Mouse (Mus musculus) liver, embryonic 11.5 days (tissue): ENCODE data around the gene Ctrc. TPM values are rescaled to one million over a fixed set of nuclear protein-coding genes. Genes with fewer than 3 reads are reported as not detected.

Experiments used
- ATAC-seq: fragments of 200-750 bp; cut with Nextera tagmentation; replicated peaks from 2 replicates; pipeline ENCODE4 v1.8.0; 2017; ENCODE audit warnings: moderate number of reproducible peaks, mild to moderate bottlenecking, moderate TSS enrichment, moderate library complexity; ENCODE audit not compliant: low FRiP score
- DNase-seq: peaks from one replicate; pipeline ENCODE4 v3.0.0-alpha.2; 2017; ENCODE audit warnings: low spot score
- H3K27ac ChIP-seq: fragments of 300-500 bp; sonication (generic); 2 replicates; pipeline ENCODE4 v1.5.1; 2014; ENCODE audit warnings: mild to moderate bottlenecking, low read depth, low read length, control low read depth
- H3K27me3 ChIP-seq: fragments of 300-500 bp; sonication (generic); replicated peaks from 2 replicates; pipeline ENCODE4 v1.6.1; 2014; ENCODE audit warnings: low read length, mixed read lengths; ENCODE audit not compliant: control insufficient read depth, insufficient read depth
- H3K36me3 ChIP-seq: fragments of 300-500 bp; sonication (generic); 2 replicates; pipeline ENCODE4 v1.6.1; 2014; ENCODE audit warnings: mild to moderate bottlenecking, low read length, moderate library complexity, mixed read lengths; ENCODE audit not compliant: control insufficient read depth, insufficient read depth
- H3K4me1 ChIP-seq: fragments of 300-500 bp; sonication (generic); replicated peaks from 2 replicates; pipeline ENCODE4 v1.6.1; 2014; ENCODE audit warnings: low read length, mixed read lengths; ENCODE audit not compliant: control insufficient read depth, insufficient read depth
- H3K4me2 ChIP-seq: fragments of 300-500 bp; sonication (generic); 2 replicates; pipeline ENCODE4 v1.6.1; 2014; ENCODE audit warnings: mild to moderate bottlenecking, control low read depth, moderate library complexity
- H3K4me3 ChIP-seq: fragments of 300-500 bp; sonication (generic); 2 replicates; pipeline ENCODE4 v1.5.1; 2014; ENCODE audit warnings: low read depth, low read length, control low read depth
- H3K9ac ChIP-seq: fragments of 300-500 bp; sonication (generic); 2 replicates; pipeline ENCODE4 v1.6.1; 2014; ENCODE audit warnings: low read depth, low read length, control low read depth
- H3K9me3 ChIP-seq: fragments of 300-500 bp; sonication (generic); 2 replicates; pipeline ENCODE4 v1.6.1; 2016; ENCODE audit warnings: low read length, inconsistent platforms, mixed read lengths; ENCODE audit not compliant: control insufficient read depth
- WGBS: fragments of 180-500 bp; shearing (Covaris S2); extraction: QIAGEN DNeasy Blood & Tissue Kit; methylation state at CpG from one replicate; pipeline ENCODE4 v1.1.7; 2014; 5-methylcytosine and 5-hydroxymethylcytosine counted together
- polyA plus RNA-seq: library from polyadenylated mRNA; unstranded; fragments of >200 nt; fragmentation: Nextera tagmentation; extraction: Ambion mirVana; gene quantifications from 2 replicates; pipeline ENCODE4 v1.2.1, GENCODE M21; 2014

Gene Ctrc
- polyA plus RNA-seq, 1 experiment from 2014 or later = not detected

DNA sequence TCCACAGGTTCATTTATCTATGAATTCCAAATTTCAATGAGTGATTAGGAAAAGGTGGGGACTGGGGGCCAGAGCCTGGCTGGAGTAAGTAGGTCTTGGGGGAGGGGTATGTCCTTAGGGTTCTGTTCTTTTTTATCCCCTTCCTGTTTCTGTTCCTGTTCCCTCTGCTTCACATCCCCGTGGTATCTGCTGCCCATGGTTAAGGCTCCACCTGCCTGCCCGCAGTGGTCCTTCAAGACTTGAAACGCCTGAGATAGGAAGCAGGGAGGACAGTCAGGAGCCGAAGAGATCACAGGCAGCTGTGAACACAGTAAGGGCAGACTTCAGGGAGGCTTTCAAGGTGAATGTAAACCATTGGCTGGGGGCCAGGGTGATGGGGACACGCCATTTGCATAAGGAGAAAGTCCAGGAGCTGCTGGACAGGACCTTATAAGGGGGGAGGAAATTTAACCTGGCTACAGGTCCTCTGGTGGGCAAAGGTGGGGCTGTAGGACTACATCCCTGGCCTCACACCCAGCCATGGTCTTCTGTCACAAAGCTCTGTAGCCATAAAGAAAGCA is 11.5 kb downstream of the Ctrc start:
- H3K4me2 ChIP-seq = no peak overlapping the region
- H3K9ac ChIP-seq = no peak overlapping the region
- DNase-seq = no peak
- WGBS = 44% methylated on average over 5 of the region's 5 CpGs
- H3K27me3 ChIP-seq = no peaks in the 10 kb centered on the region
- no peak overlapping the region for H3K4me3 ChIP-seq
- no peak overlapping the region for H3K27ac ChIP-seq
- no peaks in the 10 kb centered on the region for H3K9me3 ChIP-seq
- H3K4me1 ChIP-seq = no peaks in the 10 kb centered on the region
- H3K36me3 ChIP-seq = no peaks in the 10 kb centered on the region
- ATAC-seq = no peak

DNA sequence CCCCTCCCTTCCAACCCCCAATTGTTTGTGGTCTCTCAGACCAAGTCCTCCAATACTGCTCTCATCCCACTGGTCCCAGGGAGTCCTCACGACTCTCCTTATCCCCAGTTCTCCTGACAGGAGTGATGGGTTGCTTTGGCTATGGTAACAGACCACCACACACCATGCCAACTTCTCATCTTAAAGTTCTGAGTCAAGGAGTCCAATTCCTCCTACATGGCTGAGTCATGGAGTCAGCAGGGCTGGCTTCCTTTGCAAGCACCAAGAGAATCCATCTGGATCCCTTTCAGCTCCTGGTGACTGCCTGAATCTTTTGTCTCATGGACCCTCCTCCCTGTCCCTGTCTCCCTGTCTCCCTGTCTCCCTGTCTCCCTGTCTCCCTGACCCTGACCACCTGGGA is 12.2 kb downstream of the Ctrc start:
- H3K4me2 ChIP-seq = no peak overlapping the region
- ATAC-seq = no peak
- 48% methylated on average over 1 of the region's 1 CpGs for WGBS

DNA sequence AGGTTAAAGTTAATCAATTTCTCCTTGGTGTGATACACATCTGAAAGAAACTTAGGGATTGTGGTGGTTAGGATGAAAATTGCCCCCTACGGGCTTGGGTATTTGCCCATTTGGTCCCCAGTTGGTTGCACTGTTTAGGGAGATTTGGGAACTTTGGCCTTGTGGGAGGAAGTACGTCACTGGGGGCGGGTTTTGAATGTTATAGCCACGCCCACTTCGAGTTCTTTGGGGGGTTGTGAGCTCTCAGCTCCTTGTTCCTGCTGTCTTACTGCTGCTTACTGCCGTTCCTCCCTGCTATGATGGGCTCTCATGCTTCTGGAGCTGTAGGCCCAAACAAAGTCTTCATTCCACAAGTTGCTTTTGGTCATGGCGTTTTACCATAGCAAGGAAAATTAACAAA is 14.8 kb downstream of the Ctrc start:
- no peak for DNase-seq
- 64% methylated on average over 7 of the region's 7 CpGs for WGBS
- H3K27ac ChIP-seq = no peak overlapping the region

More for the DNA sequence above, 12.2 kb downstream of the Ctrc start:
- no peak for DNase-seq
- H3K36me3 ChIP-seq = no peaks in the 10 kb centered on the region
- H3K27ac ChIP-seq = no peak overlapping the region
- no peak overlapping the region for H3K9ac ChIP-seq
- no peaks in the 10 kb centered on the region for H3K9me3 ChIP-seq
- H3K4me3 ChIP-seq = no peak overlapping the region
- no peaks in the 10 kb centered on the region for H3K4me1 ChIP-seq
- no peaks in the 10 kb centered on the region for H3K27me3 ChIP-seq

DNA sequence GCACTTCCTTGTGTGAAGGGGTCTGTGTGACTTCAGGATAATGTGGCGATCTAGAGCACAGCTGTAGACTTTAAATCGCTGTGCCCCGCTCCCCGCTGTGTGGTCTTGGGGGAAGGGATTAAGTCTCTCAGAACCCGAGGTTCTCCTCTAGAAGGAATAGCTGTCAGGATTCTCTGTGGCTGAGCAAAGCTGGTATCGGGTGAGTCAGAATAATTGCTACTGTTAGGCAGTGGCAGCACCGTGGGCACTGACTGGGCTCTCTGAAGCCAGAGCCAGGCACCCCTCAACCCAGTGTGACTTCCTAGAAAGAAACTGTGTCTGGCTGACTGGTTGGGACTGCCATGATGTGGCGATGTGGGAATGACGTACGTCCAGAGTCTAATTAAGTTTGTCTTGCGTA is 15.8 kb downstream of the Ctrc start:
- Histone ChIP-seq H3K36me3 (no peaks in the 10 kb centered on the region), H3K9ac (no peak overlapping the region), H3K27ac (no peak overlapping the region), H3K4me1 (no peaks in the 10 kb centered on the region), H3K27me3 (no peaks in the 10 kb centered on the region), H3K4me3 (no peak overlapping the region), H3K4me2 (no peak overlapping the region), H3K9me3 (no peaks in the 10 kb centered on the region)
- WGBS = 61% methylated on average over 11 of the region's 11 CpGs
- ATAC-seq = no peak
- no peak for DNase-seq

More for the DNA sequence above, 14.8 kb downstream of the Ctrc start:
- H3K4me2 ChIP-seq = no peak overlapping the region
- H3K4me3 ChIP-seq = no peak overlapping the region
- no peaks in the 10 kb centered on the region for H3K4me1 ChIP-seq
- no peaks in the 10 kb centered on the region for H3K9me3 ChIP-seq
- no peaks in the 10 kb centered on the region for H3K36me3 ChIP-seq
- no peaks in the 10 kb centered on the region for H3K27me3 ChIP-seq
- ATAC-seq = no peak
- no peak overlapping the region for H3K9ac ChIP-seq

DNA sequence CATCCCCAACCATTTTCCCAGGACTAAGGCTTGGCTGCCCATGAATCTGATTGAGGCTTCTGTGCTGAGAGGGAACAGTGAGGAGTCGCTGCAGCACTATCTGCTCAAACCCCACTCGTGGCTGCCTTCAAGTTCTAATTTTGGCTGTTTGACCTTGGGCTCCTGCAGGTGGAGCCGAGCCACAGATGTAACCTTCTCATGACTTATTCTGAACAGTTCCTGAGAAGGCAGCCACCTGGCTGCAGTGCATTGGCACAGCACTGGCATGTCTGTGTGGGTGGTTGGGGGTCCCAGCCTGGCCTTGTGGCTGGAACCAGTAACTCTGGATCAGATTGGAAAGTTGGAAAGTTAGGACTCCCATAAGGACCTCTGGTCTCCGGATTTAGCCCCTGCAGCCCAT is 18.0 kb downstream of the Ctrc start:
- Histone ChIP-seq H3K4me2 (no peak overlapping the region), H3K27ac (no peak overlapping the region), H3K27me3 (no peaks in the 10 kb centered on the region), H3K4me1 (no peaks in the 10 kb centered on the region), H3K9me3 (no peaks in the 10 kb centered on the region), H3K9ac (no peak overlapping the region), H3K36me3 (no peaks in the 10 kb centered on the region), H3K4me3 (no peak overlapping the region)
- ATAC-seq (no peak), DNase-seq (no peak)
- WGBS = 64% methylated on average over 4 of the region's 4 CpGs

DNA sequence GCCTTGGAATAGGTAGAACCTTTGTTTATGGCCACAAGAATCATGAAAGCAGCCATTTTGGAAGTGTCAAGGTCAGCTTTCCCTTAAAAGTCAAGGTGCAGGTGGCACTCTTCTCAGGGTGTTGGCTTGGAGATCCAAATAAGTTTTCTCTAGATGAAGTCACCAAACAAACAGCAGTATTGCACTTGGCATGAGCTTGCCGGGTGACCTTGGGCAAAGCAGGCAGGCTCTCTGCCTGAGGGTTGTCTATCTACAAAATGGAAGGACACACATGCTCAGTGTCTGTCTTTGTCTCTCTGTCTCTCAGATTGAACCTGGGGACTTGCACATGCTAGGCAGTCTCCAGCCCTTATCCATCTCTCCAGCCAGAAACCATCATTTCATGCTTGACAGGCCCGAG is 18.8 kb downstream of the Ctrc start:
- Histone ChIP-seq H3K27ac (no peak overlapping the region), H3K4me3 (no peak overlapping the region), H3K4me2 (no peak overlapping the region), H3K36me3 (no peaks in the 10 kb centered on the region), H3K9ac (no peak overlapping the region), H3K27me3 (no peaks in the 10 kb centered on the region), H3K4me1 (no peaks in the 10 kb centered on the region), H3K9me3 (no peaks in the 10 kb centered on the region)
- DNase-seq (no peak), ATAC-seq (no peak)
- WGBS = 79% methylated on average over 2 of the region's 2 CpGs

DNA sequence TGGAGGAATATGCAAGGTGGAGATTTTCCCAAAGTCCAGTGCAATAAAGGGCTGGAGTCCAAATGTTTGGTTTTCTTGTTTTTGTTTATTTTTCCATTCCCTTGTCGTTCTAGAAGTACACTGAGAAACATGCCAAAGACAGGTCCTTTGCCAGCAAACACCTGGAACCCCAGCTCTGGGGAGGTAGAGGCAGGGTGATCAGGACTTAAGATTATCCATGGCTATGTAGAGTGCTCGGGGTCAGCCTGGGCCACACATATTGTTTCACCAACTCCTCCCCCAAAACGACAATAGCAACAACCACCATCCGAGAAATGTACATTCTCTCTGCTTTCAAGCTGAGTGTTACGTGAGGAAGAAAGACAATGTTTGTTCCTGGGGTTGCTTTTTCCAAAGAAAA is 20.1 kb downstream of the Ctrc start, which contains the start of gene Cela2a:
Gene Cela2a (minus strand): TSS at position 101 of the 400 bp plus-strand sequence.
- ATAC-seq = no peak
- no peak within 1 kb of the TSS for H3K27ac ChIP-seq
- no peak within 1 kb of the TSS for H3K4me2 ChIP-seq
- H3K36me3 ChIP-seq = no peaks in the 10 kb centered on the region
- H3K9ac ChIP-seq = no peak within 1 kb of the TSS
- no peaks in the 10 kb centered on the region for H3K27me3 ChIP-seq
- DNase-seq = no peak
- H3K9me3 ChIP-seq = no peaks in the 10 kb centered on the region
- 64% methylated on average over 5 of the region's 5 CpGs for WGBS
- H3K4me1 ChIP-seq = no peaks in the 10 kb centered on the region
- no peak within 1 kb of the TSS for H3K4me3 ChIP-seq

DNA sequence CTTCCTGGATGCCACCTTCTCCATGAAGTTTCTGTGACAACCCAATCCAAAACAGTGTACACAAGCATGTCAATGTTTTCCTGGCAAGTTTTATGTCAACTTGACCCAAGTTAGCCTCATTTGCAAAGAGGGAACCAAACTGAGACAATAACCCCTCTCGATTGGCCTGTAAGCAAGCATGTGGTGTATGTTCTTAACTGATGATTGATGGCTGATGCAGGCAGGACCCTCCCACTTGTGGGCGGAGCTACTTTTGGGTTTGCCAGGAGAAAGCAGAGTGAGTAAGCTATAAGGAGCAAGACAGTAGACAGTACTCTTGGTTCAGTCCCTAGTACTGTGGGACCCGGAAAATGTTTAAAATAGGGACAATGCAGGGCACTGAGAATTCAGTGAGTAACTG is 23.2 kb downstream of the Ctrc start:
- Histone ChIP-seq H3K27me3 (no peaks in the 10 kb centered on the region), H3K36me3 (no peaks in the 10 kb centered on the region), H3K4me1 (no peaks in the 10 kb centered on the region), H3K9ac (no peak overlapping the region), H3K4me2 (no peak overlapping the region), H3K27ac (no peak overlapping the region), H3K9me3 (no peaks in the 10 kb centered on the region), H3K4me3 (no peak overlapping the region)
- peak; percentile 75; the same call in 1 of the 2 replicates for ATAC-seq
- DNase-seq = peak; percentile 46
- WGBS = 50% methylated on average over 3 of the region's 3 CpGs

DNA sequence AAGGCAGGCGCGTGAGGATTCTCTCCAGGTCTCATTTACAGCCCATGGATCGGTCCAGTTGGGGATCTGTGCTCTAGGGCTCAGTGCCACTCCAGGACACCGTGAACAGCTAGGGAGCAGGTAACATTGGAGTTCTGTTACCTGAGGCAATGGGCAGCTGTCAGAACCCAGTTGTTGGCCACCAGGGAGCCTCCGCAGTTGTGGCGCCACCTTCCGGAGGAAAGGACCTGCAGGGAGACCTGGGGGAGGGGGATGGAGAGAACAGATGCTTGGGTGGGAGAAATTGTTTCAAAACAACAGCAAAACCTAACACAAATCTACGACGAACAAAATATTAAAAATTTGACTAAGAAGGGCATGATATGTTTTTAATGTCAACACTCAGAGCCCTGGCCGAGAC is 24.1 kb downstream of the Ctrc start:
- 67% methylated on average over 10 of the region's 10 CpGs for WGBS
- Histone ChIP-seq H3K4me3 (no peak overlapping the region), H3K27ac (no peak overlapping the region), H3K4me2 (no peak overlapping the region), H3K9me3 (no peaks in the 10 kb centered on the region), H3K36me3 (no peaks in the 10 kb centered on the region), H3K9ac (no peak overlapping the region), H3K27me3 (no peaks in the 10 kb centered on the region), H3K4me1 (no peaks in the 10 kb centered on the region)
- no peak for ATAC-seq
- DNase-seq = no peak
